Mouse (Mus musculus) neural tube, embryonic 10.5 days (tissue): ENCODE data around the gene Lrrn3.

Source experiments
- DNase-seq: peaks from one replicate; pipeline ENCODE4 v3.0.0-alpha.2; 2017; ENCODE audit warnings: low spot score; ENCODE audit errors: extremely low spot score

Gene Lrrn3

GRCm38 (mm10) chr12:41436206-41436985 is 49.8 kb downstream of the Lrrn3 start:
- DNase-seq: no peak

GRCm38 (mm10) chr12:41428806-41429205 is 57.4 kb downstream of the Lrrn3 start:
- DNase-seq: no peak

- DNase-seq: no peak
These were observed 58.8 kb downstream of the Lrrn3 start for GRCm38 (mm10) chr12:41427464-41427863.

- no peak for DNase-seq
These were observed 61.0 kb downstream of the Lrrn3 start for GRCm38 (mm10) chr12:41425101-41425679.

DNA sequence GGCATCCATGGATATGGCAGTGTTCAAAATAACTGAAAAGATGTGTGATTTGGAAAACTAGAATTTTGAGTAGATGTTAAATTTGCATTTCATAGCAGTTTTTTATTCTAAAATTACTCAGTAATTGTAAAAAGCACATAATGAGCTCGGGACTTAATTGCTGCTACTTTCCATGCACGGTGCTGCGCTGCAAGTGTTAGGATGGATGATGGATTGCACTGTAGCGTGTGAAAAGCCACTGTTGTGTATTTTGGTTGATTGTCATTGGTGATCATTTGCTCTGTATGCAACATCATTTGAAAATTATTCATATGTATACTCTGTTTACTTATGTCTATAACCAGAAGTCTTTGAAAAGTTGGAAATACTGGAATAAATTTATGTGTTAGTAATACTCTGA is 68.3 kb downstream of the Lrrn3 start:
- DNase-seq: no peak

DNA sequence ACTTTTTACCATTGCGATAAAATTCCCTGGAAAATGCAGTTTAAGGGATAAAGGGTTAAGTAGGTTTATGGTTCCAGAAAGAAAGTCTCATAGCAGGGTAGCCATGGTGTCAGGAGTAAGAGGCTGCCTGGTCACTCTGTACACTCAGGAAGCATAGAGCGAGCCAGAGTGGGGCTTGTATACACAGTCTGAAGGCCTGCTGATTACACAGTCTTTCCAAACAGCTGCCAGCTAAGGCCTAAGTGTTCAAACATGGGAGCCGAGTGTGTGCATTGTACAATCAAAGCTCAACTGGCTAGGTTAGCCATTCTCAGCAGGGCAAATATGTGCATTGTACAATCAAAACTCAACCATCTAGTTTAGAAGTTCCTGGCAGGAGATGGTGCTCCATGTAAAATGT is 69.1 kb downstream of the Lrrn3 start:
- DNase-seq: no peak

GRCm38 (mm10) chr12:41416635-41417034 is 69.6 kb downstream of the Lrrn3 start:
- no peak for DNase-seq

DNA sequence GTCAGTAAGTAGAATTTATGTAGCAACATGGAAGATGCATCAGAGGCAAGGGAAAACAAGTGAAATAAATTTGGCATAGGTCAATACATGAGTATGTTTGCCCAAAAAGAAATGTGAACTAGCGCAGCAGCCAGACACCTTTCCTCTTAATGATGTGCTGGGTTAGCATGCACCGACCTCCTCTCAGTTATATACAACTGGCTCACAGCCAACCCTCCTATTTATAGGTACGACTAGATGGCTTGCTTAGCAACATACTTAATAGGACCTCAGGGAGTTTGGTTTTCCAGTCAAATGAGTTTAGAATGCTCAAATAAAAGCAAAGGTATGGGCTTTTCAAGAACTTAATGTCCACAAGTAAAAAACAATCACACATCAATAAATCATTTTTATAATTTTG is 76.8 kb downstream of the Lrrn3 start:
- DNase-seq: no peak

DNA sequence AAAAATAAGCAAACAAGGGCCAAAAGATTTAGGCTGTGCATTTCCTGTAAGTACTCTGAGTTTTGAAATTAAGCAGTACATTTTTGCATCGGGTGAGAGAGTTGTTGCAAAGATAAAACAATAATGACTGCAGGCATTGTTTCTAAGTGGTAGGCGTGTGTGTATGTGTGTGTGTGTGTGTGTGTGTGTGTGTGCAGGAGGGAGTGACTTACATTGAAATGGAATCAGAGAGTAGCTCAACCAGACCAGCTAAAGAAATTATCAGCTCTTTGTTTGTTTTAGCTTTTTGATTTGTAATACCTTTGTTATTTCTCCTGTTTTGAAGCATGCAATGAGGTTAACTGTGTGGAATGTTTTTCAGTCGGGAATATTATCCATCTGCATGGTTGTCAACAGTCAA is 84.3 kb downstream of the Lrrn3 start:
- DNase-seq: no peak
